Mouse (Mus musculus): Measurements from ENCODE around the gene Dock9. TPM values are rescaled to one million over a fixed set of nuclear protein-coding genes. Genes with fewer than 3 reads are reported as not detected.

Gene Dock9
- 2.0 and 5.2 TPM in 2 replicates for polyA plus RNA-seq (2011; ENCODE audit: insufficient read depth, insufficient read length, low replicate concordance, missing spikeins)

DNA sequence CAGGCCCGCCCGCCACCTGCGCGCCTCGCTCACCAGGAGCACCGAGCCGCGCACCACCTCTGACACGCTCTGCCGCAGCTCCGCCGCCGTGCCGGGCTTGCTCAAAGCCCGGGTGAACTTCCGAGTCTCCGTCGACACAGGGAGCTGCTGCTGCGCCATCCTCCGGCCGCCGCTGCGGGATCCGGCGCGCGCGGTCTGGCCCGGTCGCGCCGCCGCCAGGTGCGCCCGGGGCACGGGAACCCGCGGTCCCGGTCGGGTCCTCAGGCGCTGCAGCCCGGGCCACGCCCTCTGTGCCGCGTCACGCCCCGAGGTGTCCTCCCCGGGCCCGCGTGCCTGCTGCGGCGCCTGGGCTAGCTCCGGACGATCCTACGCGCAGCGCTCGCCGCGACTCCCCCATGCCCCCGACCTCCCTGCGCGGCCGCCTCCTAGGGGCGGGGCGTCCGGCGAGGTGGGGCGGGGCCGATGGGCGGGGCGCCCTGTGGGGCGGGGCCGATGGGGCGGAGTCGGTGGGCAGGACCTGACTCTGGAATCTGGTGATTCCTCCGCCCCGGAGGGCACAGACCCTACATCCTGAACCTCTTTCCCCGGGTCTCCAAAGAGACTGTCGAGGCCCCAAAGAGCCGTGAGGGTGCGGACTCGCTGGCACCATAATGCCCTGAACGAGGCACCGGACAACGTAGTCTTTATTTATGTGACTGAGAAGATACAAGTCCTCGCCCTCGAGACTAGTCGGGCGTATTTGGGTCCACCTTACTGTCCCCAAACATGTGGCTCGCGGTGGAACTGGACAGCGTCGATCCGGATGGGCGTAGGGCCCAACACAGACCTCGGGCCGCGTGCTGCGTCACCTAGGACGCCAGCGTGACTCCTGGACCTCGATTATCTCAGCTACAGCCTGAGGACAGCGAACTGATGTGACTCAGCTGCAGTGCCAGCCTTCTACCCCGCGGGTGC is at the start of gene Dock9:
TSS of gene Dock9 (minus strand) at position 381 of the 954 bp plus-strand sequence.
- TF ChIP-seq POLR2A (IDR thresholded peaks at IDR 0.05; ENCODE audit: borderline replicate concordance, control insufficient read depth, low read depth, low read length) (no peak), CTCF (IDR thresholded peaks at IDR 0.05; ENCODE audit: control insufficient read depth, insufficient read depth, low read length) (0 out of 2 replicates have a peak, but pooled peaks have one; percentile 0)
- under 1% methylated on average over 101 of the region's 106 CpGs for WGBS
- peak within 1 kb of the TSS; percentile 85 for H3K4me3 ChIP-seq (replicated peaks; ENCODE audit: control insufficient read depth, low read depth, low read length)
- H3K27ac ChIP-seq (ENCODE audit: control insufficient read depth, insufficient read depth, low read depth, low read length, poor library complexity), result peak within 1 kb of the TSS; percentile 36
- H3K4me1 ChIP-seq (ENCODE audit: control insufficient read depth, insufficient read depth, low read length), result no peaks in the 10 kb centered on the region; the same call in 1 of the 2 replicates

DNA sequence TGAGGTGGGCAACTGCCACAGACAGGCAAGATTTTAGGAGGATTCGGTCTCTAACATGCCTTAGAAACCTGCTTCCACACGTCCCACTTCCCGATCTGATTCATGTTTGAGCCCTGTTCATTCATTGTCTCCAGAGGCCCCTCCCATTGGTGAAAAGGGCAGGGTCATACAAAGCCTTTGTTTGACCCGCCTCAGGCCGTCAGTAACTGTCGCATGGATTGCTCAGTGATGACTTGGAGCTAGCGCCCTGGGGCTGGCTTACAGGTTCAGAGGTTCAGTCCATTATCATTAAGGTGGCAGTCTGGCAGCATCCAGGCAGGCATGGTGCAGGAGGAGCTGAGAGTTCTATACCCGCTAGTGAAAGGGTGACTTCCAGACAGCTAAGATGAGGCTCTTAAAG is 46.8 kb upstream of the Dock9 start:
- no peak overlapping the region for H3K4me3 ChIP-seq (replicated peaks; ENCODE audit: control insufficient read depth, low read depth, low read length)
- no peak overlapping the region for H3K27ac ChIP-seq (ENCODE audit: control insufficient read depth, insufficient read depth, low read depth, low read length, poor library complexity)
- H3K4me1 ChIP-seq (ENCODE audit: control insufficient read depth, insufficient read depth, low read length), result no peaks in the 10 kb centered on the region
- WGBS, result 80% methylated on average over 8 of the region's 8 CpGs
- TF ChIP-seq CTCF (IDR thresholded peaks at IDR 0.05; ENCODE audit: control insufficient read depth, insufficient read depth, low read length) (no peak), POLR2A (IDR thresholded peaks at IDR 0.05; ENCODE audit: borderline replicate concordance, control insufficient read depth, low read depth, low read length) (no peak)

DNA sequence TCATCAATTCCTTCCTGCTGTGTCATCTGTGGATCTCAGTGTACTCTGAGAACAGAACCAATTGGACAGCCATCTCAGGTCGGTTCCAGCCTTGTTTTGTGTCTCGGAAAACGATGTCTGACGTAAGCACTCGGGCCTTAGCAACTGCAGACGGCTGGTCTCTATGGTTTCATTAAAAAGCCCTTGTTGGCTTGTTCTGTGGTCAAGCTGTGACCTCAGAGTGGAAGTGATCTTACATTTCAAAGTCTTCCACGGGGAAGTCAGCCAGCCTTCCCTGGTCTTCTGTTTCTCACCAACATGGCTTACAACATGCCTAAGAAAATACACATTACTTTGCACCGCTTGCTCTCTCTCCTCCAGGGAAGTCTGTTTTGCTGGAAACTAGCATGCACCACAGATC is 42.6 kb upstream of the Dock9 start:
- Histone ChIP-seq H3K27ac (ENCODE audit: control insufficient read depth, insufficient read depth, low read depth, low read length, poor library complexity) (no peak overlapping the region), H3K4me1 (ENCODE audit: control insufficient read depth, insufficient read depth, low read length) (no peaks in the 10 kb centered on the region), H3K4me3 (replicated peaks; ENCODE audit: control insufficient read depth, low read depth, low read length) (no peak overlapping the region)
- no peak for TF ChIP-seq POLR2A (IDR thresholded peaks at IDR 0.05; ENCODE audit: borderline replicate concordance, control insufficient read depth, low read depth, low read length)
- no peak for TF ChIP-seq CTCF (IDR thresholded peaks at IDR 0.05; ENCODE audit: control insufficient read depth, insufficient read depth, low read length)
- 56% methylated on average over 8 of the region's 8 CpGs for WGBS

DNA sequence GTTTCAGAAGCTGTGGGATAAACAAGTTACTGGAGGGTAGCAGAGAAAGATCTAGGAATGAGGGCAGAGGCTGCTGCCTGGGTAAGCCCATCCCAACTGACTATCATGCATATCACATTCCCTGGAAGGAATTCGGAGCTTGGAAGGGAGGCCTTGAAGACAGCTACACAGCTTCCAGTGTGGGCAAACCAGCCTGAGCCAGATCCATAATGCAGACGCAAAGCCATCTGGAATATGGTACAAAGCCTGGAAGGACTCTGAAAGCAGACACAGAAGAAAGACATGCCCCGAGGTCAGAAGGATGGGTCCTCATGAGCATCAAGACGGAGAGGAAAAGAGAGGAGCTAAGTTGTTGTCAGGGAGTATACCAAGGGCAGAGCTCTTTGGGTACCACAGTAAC is 40.5 kb upstream of the Dock9 start:
- no peaks in the 10 kb centered on the region; the same call in 1 of the 2 replicates for H3K4me1 ChIP-seq (ENCODE audit: control insufficient read depth, insufficient read depth, low read length)
- TF ChIP-seq POLR2A (IDR thresholded peaks at IDR 0.05; ENCODE audit: borderline replicate concordance, control insufficient read depth, low read depth, low read length) (no peak), CTCF (IDR thresholded peaks at IDR 0.05; ENCODE audit: control insufficient read depth, insufficient read depth, low read length) (no peak)
- WGBS, result 84% methylated on average over 4 of the region's 4 CpGs

DNA sequence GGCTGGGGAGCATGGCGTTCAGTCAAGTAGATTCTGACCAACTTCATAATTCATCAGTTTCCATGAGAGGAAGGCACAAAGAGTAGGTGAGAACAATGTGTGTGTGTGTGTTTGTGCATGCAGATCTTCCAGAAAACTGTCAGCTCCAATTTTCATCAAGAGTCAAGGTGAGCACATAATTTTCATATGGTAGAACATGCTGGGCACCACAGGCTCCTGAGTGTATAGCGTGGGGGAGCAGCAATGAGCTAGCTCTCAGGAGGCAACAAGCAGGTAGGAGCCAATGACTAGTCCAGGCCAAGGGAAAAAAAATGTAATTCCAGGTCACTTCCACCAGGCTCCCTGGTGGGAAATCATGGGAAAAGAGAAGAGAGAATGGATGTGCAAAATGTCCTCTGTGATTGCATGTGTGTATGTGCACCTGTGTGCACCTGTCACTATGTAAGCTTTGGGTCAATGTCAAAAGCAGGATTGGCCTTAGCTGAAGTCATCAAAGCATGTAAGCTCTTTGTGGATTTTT is 35.4 kb upstream of the Dock9 start:
- TF ChIP-seq CTCF (IDR thresholded peaks at IDR 0.05; ENCODE audit: control insufficient read depth, insufficient read depth, low read length) (no peak), POLR2A (IDR thresholded peaks at IDR 0.05; ENCODE audit: borderline replicate concordance, control insufficient read depth, low read depth, low read length) (no peak)
- Histone ChIP-seq H3K27ac (ENCODE audit: control insufficient read depth, insufficient read depth, low read depth, low read length, poor library complexity) (no peak overlapping the region), H3K4me1 (ENCODE audit: control insufficient read depth, insufficient read depth, low read length) (no peaks in the 10 kb centered on the region; the same call in 1 of the 2 replicates), H3K4me3 (replicated peaks; ENCODE audit: control insufficient read depth, low read depth, low read length) (no peak overlapping the region)
- 80% methylated on average over 2 of the region's 2 CpGs for WGBS

More for the DNA sequence above, 40.5 kb upstream of the Dock9 start:
- Histone ChIP-seq H3K27ac (ENCODE audit: control insufficient read depth, insufficient read depth, low read depth, low read length, poor library complexity) (no peak overlapping the region), H3K4me3 (replicated peaks; ENCODE audit: control insufficient read depth, low read depth, low read length) (no peak overlapping the region)

DNA sequence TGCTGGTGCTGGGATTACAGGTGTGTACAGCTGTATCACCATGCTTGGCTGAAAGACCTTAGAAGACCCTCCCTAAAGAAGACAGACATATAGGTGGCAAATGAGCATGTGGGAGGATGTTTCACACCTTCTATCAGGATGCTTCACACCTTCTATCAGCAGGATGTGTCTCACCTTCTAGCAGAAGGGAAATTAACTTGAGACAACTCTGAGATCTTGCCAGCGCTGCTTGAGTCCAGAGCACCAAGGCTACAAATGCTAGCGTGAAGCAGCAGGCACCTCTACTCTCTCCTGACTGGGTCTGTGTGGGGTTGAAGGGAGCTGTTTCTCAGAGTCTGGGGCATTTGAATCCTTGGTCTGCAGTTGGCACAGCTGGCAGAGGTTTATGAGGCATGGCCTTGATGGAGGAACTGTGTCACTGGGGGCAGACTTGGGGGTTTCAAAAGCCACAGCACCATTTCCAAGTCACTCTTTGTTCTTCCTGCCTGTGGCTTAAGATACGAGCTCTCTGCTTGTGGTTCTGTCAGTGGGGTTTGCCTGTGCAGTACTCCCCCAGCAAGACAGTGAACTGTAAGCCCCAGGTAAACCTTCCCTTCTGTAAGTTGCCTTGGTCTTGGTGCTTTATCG is 32.3 kb upstream of the Dock9 start:
- Histone ChIP-seq H3K27ac (ENCODE audit: control insufficient read depth, insufficient read depth, low read depth, low read length, poor library complexity) (peak overlapping the region; percentile 33; the same call in 1 of the 2 replicates), H3K4me3 (replicated peaks; ENCODE audit: control insufficient read depth, low read depth, low read length) (no peak overlapping the region), H3K4me1 (ENCODE audit: control insufficient read depth, insufficient read depth, low read length) (no peaks in the 10 kb centered on the region; the same call in 1 of the 2 replicates)
- TF ChIP-seq POLR2A (IDR thresholded peaks at IDR 0.05; ENCODE audit: borderline replicate concordance, control insufficient read depth, low read depth, low read length), result no peak
- no peak for TF ChIP-seq CTCF (IDR thresholded peaks at IDR 0.05; ENCODE audit: control insufficient read depth, insufficient read depth, low read length)
- WGBS, result 19% methylated on average over 4 of the region's 4 CpGs

DNA sequence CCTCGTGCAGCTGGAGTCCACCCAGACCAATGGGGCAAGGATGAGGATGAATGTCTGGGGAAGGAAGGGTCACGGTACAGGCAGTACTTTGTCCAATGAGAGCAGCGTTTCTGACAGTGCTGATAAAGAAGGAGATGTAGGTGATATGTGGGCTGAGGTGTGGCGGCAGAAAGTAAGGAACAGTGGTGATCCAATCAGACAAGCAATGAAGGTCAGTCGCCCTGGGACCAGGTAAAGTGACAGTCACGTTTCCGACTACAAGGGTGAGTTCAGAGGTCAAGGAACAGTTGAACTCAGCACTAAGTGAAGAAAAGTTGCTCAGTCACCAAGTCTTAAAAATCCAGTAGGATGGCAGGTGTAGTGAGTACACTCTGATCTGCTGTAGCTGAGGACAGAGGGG is 29.5 kb upstream of the Dock9 start:
- TF ChIP-seq POLR2A (IDR thresholded peaks at IDR 0.05; ENCODE audit: borderline replicate concordance, control insufficient read depth, low read depth, low read length) (no peak), CTCF (IDR thresholded peaks at IDR 0.05; ENCODE audit: control insufficient read depth, insufficient read depth, low read length) (no peak)
- 82% methylated on average over 7 of the region's 7 CpGs for WGBS
- H3K27ac ChIP-seq (ENCODE audit: control insufficient read depth, insufficient read depth, low read depth, low read length, poor library complexity), result no peak overlapping the region
- H3K4me3 ChIP-seq (replicated peaks; ENCODE audit: control insufficient read depth, low read depth, low read length), result no peak overlapping the region
- H3K4me1 ChIP-seq (ENCODE audit: control insufficient read depth, insufficient read depth, low read length), result no peaks in the 10 kb centered on the region
